Mouse (Mus musculus) liver, embryonic 14.5 days (tissue): ENCODE data around the gene Ankfn1.

Experiments
- CTCF ChIP-seq: IDR thresholded peaks from 2 replicates; pipeline ENCODE4 v1.5.1; 2016; ENCODE audit warnings: antibody characterized with exemption, low read depth, control low read depth
- EP300 ChIP-seq: IDR thresholded peaks from 2 replicates; pipeline ENCODE4 v1.6.1; 2016; ENCODE audit warnings: antibody characterized with exemption, low read depth

GRCm38 (mm10) chr11:89807998-89808397 is 30.5 kb upstream of the Ankfn1 start:
- TF ChIP-seq CTCF (no peak), EP300 (no peak)
